Mouse (Mus musculus): ENCODE measurements around the gene Prkn.

DNA sequence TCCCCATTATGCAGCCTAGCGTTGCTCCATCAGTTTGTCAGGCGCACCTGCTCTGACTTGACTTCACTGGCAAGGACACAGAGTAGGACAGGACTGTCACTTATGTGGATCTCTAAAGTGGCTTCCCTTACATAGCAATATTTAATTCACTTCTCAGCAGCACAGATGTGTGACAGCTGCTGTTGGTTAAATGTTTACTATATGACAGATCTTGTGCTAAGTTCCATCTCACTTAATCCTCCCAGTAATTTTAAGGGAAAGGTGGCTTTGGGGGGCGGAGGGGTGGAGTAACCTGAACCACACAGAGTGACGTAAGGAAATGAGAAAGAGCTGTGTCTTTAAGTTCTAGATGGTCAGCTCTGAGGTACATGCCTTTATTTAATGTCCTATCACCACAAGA is 1072.0 kb downstream of the Prkn start:
- TF ChIP-seq CTCF (IDR thresholded peaks at IDR 0.05; ENCODE audit: low read depth, low read length) (no peak), GATA1 (IDR thresholded peaks at IDR 0.05; ENCODE audit: borderline replicate concordance, low read length) (no peak), GATA2 (IDR thresholded peaks at IDR 0.05; ENCODE audit: borderline replicate concordance, low read depth, low read length) (no peak), POLR2AphosphoS5 (IDR thresholded peaks at IDR 0.05; ENCODE audit: insufficient replicate concordance, low read depth, low read length) (no peak), TAL1 (conservative IDR thresholded peaks at IDR 0.05; ENCODE audit: low read depth, low read length) (no peak)

Data from G1E (cell line).